Mouse (Mus musculus): ENCODE measurements around the gene Ppp1r10.

GRCm38 (mm10) chr17:35980363-35980754 lies 64.1 kb downstream of the Ppp1r10 start:
- TF ChIP-seq POLR2A (IDR thresholded peaks at IDR 0.05; ENCODE audit: low read depth, low read length) (no peak), CTCF (IDR thresholded peaks at IDR 0.05; ENCODE audit: extremely low read depth, insufficient read depth, insufficient read length, insufficient replicate concordance) (no peak)
